Mouse (Mus musculus) gastrocnemius, adult 2 months (tissue): ENCODE measurements around the gene Tmed9. TPM values are rescaled to one million over a fixed set of nuclear protein-coding genes. Genes with fewer than 3 reads are reported as not detected.
"Not testable (repeated sequence)": the region's sequence is repeated elsewhere in the genome, so short reads cannot be mapped to it uniquely, and the experiment has no call there.

Experiments used
- DNase-seq: peaks from one replicate; pipeline ENCODE4 v3.0.0; 2022
- H3K27ac ChIP-seq: fragments of 200-600 bp; 2 replicates; pipeline ENCODE4 v1.8.1; 2022; ENCODE audit warnings: mild to moderate bottlenecking
- H3K4me3 ChIP-seq: fragments of 200-600 bp; 2 replicates; pipeline ENCODE4 v1.8.1; 2022; ENCODE audit warnings: mild to moderate bottlenecking, moderate library complexity
- CTCF ChIP-seq: fragments of 200-600 bp; IDR thresholded peaks from 2 replicates; pipeline ENCODE4 v1.8.1; 2022; ENCODE audit warnings: antibody characterized with exemption, mild to moderate bottlenecking, moderate library complexity
- intact Hi-C: fragments of 180-260 bp; cut with DNase I; formaldehyde crosslinking; loops from one replicate; pipeline ENCODE4 v1.15.1; 2025
- total RNA-seq, 2 experiments: library from RNA; stranded (reverse); gene quantifications; 2 replicates each; pipeline ENCODE4 v1.2.3; 2021

Gene Tmed9
- total RNA-seq, 2 experiments from 2014 or later: 53.3 to 77.0 TPM

DNA sequence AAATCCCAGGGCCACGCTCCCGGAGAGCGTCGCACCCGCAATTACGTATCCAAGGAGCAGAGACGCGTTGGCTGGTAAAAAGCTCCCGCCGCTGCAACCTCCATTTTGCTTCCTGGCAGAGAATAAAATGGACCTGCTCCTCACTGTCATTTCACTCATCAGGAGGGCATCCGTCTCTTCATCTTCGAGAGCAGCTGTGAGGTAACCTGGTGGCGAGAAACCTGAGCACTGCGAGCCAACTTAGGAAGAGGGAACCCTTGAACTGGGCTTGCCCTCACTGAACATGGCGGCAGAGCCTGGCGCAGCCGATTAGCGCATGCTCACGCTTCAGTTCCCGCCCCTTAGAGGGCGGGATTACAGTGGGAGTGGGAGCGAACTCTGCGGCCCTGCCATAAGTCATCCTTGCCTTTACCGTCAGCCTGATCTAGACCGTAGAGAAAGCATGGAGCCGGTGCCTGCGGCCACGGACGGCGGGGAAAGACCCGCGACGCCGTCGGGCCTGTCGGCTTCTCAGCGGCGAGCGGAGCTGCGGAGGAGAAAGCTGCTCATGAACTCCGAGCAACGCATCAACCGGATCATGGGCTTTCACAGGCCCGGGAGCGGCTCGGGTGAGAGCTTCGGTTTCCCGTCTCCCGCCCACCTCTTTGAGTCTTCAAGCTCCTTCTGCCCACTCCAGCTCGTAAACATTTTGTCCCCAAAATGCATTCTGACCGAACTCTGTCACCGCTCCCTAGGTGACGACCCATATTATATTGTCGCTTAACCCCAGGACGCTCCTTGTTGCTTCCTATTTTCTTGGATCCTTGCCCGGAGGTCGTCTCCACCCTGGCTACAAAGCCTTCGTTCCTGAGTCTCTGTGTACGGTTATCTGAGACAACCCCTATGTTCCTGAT, 49.4 kb downstream of the Tmed9 start, which contains the start of gene Caml:
Gene Caml, plus strand, starts transcription at position 357 of the 893 bp plus-strand sequence.
- peak within 1 kb of the TSS; percentile 99 for H3K4me3 ChIP-seq
- peak within 1 kb of the TSS; percentile 98 for H3K27ac ChIP-seq
- no peak for TF ChIP-seq CTCF
- intact Hi-C loops: loop anchor here (2.0 kb wide), 1 partner anchor 18 kb away; no protein-coding TSS in a partner anchor
- peak; percentile 92 for DNase-seq

- TF ChIP-seq CTCF: peak; percentile 97; the same call in 1 of the 2 replicates
- H3K27ac ChIP-seq: peak within 1 kb of the TSS; percentile 92
- peak within 1 kb of the TSS; percentile 92 for H3K4me3 ChIP-seq
- intact Hi-C loops: no loop called here
- DNase-seq: peak; percentile 94
These were observed 61.2 kb downstream of the Tmed9 start, which contains the start of gene Ddx46 for GRCm38 (mm10) chr13:55634639-55635127. TSS of gene Ddx46 (plus strand) at chr13:55635027.

- TF ChIP-seq CTCF: no peak
- intact Hi-C loops: no loop called here
- DNase-seq: no peak
- peak overlapping the region; percentile 92 for H3K4me3 ChIP-seq
- H3K27ac ChIP-seq: peak overlapping the region; percentile 92
These were observed 61.6 kb downstream of the Tmed9 start for GRCm38 (mm10) chr13:55635146-55635571.

DNA sequence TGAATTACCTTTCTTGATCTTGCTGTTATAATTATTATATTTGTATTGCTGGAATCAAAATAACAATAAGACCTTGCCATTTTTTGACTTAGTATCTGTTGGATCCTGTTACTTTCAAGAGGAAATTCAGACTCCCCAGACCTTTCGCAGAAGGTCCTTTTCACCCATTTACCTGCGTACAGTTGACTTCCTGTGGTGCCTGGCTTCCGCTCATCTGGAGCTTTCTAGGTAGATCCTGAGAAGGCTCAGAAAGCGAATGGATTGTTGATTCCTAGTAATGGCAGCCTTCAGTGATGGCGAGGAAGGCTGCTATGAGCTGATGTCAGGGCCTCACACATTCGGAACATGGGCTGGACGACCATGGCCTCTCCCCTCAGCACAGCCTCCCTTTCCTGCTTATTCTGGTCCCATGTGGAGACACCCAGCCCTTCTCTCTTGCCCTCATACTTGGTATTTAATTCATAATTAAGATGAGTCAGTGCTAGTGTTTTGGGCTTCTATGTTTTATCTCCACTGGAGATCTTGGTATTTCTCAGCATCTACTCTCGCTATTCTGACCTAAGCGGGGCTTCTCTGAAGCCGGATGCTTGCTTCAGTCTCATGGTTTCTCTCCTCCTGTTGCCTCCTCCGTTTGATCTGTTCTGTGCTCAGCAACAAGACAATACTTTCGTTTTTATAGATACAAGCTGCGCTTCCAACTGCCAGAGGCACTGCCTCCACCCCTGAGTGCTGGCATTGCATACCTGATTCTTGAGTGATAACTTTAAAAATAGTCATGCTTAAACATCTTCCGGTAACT, 62.9 kb downstream of the Tmed9 start:
- TF ChIP-seq CTCF: no peak
- Histone ChIP-seq H3K4me3 (no peak overlapping the region; the same call in 1 of the 2 replicates), H3K27ac (no peak overlapping the region)
- intact Hi-C loops: no loop called here
- DNase-seq: no peak

- TF ChIP-seq CTCF: peak; percentile 85
- not testable (repeated sequence) for H3K27ac ChIP-seq, H3K4me3 ChIP-seq
- intact Hi-C loops: loop anchor here (1.0 to 5.0 kb wide), 3 partner anchors 18 to 52 kb away; partner anchors contain the start of genes B230219D22Rik and Caml
- peak; percentile 76 for DNase-seq
These were observed 66.9 kb downstream of the Tmed9 start for GRCm38 (mm10) chr13:55640480-55640879.

DNA sequence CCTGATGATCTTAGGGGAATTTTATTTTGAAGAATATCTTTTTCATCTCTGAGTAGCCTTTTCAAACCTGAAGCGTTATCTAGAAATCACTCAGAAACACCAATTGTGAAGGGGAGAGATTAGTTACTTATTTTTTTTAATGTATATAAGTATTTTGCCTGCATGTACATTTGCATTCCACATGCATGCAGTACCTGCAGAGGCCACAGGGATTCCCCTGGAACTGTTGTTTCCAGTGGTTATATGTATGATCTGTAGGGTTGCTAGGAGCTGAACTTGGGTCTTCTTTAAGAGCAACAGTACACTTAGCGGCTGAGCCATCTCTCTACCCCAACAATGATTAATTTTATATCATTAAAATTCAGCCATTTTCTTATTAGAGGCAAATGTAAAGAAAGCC, 71.0 kb downstream of the Tmed9 start:
- intact Hi-C loops: loop anchor here (5.0 kb wide), 1 partner anchor 48 kb away; the partner anchor contains the start of gene B230219D22Rik
- H3K27ac ChIP-seq: no peak overlapping the region
- DNase-seq: no peak
- peak; percentile 36; the same call in 1 of the 2 replicates for TF ChIP-seq CTCF
- H3K4me3 ChIP-seq: no peak overlapping the region

Other genes with a start within 250 kb of the Tmed9 start
- gene Mxd3, start 243.9 kb upstream of the Tmed9 start, total RNA-seq: not detected
- 10 to 100 TPM; 36.7 to 42.3 TPM for gene Lman2, start 210.9 kb upstream of the Tmed9 start, total RNA-seq
- under 1 TPM in 1 of 2 experiments, not detected in 1; 0.20 TPM for gene Rgs14, start 204.0 kb upstream of the Tmed9 start, total RNA-seq
- gene Slc34a1, start 175.5 kb upstream of the Tmed9 start, total RNA-seq: not detected
- gene Pfn3, start 158.5 kb upstream of the Tmed9 start, total RNA-seq: not detected
- not detected for gene F12, start 146.9 kb upstream of the Tmed9 start, total RNA-seq
- 1 to 10 TPM; 9.6 to 10.0 TPM for gene Grk6, start 128.7 kb upstream of the Tmed9 start, total RNA-seq
- under 1 TPM; 0.18 to 0.22 TPM for gene Prr7, start 109.5 kb upstream of the Tmed9 start, total RNA-seq
- gene Dbn1, start 85.6 kb upstream of the Tmed9 start, total RNA-seq: 1 to 10 TPM; 4.9 to 7.7 TPM
- 100 to 1,000 TPM; 424 to 537 TPM for gene Pdlim7, start 60.1 kb upstream of the Tmed9 start, total RNA-seq
- gene Dok3, start 44.4 kb upstream of the Tmed9 start, total RNA-seq: 1 to 10 TPM in 1 of 2 experiments, under 1 TPM in 1; 0.77 to 1.5 TPM
- 10 to 100 TPM; 10.6 to 11.5 TPM for gene Ddx41, start 37.1 kb upstream of the Tmed9 start, total RNA-seq
- gene Fam193b, start 2.6 kb upstream of the Tmed9 start, total RNA-seq: 10 to 100 TPM; 14.4 to 16.6 TPM
- 1 to 10 TPM; 5.9 to 7.1 TPM for gene B4galt7, start 26.2 kb downstream of the Tmed9 start, total RNA-seq
- gene Caml, start 49.3 kb downstream of the Tmed9 start, total RNA-seq: 1 to 10 TPM; 9.7 to 9.9 TPM
- gene Ddx46, start 61.3 kb downstream of the Tmed9 start, total RNA-seq: 10 to 100 TPM; 20.9 to 26.9 TPM
- gene B230219D22Rik, start 119.4 kb downstream of the Tmed9 start, total RNA-seq: 10 to 100 TPM; 29.4 to 33.2 TPM
- 10 to 100 TPM; 33.3 to 34.4 TPM for gene Txndc15, start 140.9 kb downstream of the Tmed9 start, total RNA-seq
- gene Pcbd2, start 153.6 kb downstream of the Tmed9 start, total RNA-seq: 10 to 100 TPM; 18.2 to 25.7 TPM
- gene Catsper3, start 210.8 kb downstream of the Tmed9 start, total RNA-seq: under 1 TPM; 0.23 to 0.39 TPM